Mouse (Mus musculus): ENCODE results near the gene Fam193a. TPM values are rescaled to one million over a fixed set of nuclear protein-coding genes. Genes with fewer than 3 reads are reported as not detected.
A peak's percentile ranks its signal among the peaks of the same experiment; 100 is the strongest.

Fam193a gene
- polyA plus RNA-seq, 1 experiment, result 17.1 TPM

DNA sequence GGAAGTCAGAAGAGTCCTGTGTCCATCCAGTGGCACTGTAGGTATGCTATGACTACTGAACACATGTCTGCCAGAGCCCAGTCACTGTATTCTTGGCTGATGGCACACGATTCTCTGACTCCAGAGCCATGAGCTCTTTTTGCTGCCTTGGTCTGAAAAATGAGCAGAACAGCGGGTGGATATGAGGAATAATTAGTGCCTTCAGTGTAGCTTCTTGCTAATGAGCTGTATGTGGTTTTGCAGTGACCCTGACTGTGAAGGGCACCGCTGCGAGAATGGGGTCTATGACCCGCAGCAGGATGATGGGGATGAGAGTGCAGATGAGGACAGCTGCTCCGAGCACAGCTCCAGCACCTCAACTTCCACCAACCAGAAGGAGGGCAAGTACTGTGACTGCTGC, 92.1 kb downstream of the Fam193a start:
- DNase-seq (ENCODE audit: low spot score), result no peak

DNA sequence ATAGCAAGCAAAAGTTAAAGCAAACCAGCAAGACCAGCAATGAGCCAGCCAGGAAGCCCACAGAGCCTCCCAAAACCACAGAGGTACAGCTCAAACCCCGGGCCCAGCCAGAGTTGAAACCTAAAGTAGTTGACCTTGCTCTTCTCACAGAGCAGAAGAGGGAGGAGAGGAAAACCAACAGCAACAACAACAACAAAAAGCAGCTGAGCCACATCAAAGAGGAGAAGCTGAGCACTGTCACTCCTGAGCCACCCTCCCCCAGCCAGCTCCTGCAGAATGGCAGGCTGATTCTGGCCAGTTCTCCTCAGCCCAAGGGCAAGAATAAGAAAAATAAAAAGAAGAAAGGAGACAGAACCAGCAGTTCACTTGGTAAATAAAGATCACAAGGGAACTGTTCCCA, 96.3 kb downstream of the Fam193a start:
- no peak for DNase-seq (ENCODE audit: low spot score)

DNA sequence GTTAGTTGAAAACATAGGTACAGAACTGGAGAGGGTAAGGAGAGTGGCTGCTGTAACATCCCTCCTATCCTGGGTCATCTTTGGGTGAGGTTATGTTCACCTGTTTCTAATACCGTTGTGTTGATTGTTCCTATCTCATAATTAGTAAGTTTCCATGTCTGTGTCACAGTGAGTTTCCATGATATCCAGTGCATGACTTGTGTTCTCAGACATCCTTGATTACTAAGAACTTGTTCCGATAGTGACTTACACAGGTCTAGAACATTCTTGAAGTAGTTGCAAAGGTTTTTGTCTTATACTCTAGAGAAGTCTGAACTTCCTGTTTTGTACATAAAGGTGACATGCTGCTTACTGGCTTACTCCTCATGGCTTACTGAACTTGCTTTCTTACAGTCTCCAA, 96.9 kb downstream of the Fam193a start:
- DNase-seq (ENCODE audit: low spot score), result no peak

DNA sequence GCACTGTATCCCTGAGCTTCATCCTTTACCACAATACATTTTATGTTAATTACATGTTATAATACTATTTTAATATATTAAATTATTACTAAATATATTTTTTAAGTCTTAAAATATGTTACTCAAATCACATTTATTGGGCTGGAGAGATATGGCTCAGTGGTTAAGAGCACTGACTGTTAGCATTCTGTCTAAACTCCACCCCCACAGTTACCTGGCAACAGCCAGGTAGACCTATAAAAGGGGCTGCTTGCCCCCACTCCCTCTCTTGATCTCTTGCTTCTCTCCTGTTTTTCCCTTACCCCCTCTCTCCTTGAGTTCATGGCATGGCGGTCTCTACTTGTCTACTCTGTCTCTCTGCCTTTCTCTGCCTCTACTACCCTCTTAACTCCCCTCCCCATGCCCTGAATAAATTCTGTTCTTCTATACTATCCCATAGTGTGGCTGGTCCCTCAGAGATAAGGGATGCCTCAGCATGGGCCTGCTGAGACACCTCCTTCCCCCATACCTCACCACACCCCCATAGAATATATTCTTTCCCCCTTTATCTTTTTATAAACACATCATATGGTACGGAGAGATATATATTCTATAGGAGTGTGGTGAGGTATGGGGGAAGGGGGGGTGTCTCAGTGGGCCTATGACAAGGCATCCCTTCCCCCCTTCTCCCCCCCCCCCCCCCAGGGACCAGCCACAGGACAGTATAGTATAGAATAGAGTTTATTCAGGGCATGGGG, 98.5 kb downstream of the Fam193a start:
- no peak for DNase-seq (ENCODE audit: low spot score)

- no peak for DNase-seq (ENCODE audit: low spot score)
Measured at GRCm38 (mm10) chr5:34480926-34481325, 111.2 kb downstream of the Fam193a start.

GRCm38 (mm10) chr5:34485731-34486130, 116.0 kb downstream of the Fam193a start:
- DNase-seq (ENCODE audit: low spot score), result no peak

GRCm38 (mm10) chr5:34487320-34488090, 117.8 kb downstream of the Fam193a start:
- no peak for DNase-seq (ENCODE audit: low spot score)

GRCm38 (mm10) chr5:34488741-34489417, 119.1 kb downstream of the Fam193a start:
- DNase-seq (ENCODE audit: low spot score), result no peak

- DNase-seq (ENCODE audit: low spot score), result no peak
Measured at GRCm38 (mm10) chr5:34489418-34489787, 119.7 kb downstream of the Fam193a start.

DNA sequence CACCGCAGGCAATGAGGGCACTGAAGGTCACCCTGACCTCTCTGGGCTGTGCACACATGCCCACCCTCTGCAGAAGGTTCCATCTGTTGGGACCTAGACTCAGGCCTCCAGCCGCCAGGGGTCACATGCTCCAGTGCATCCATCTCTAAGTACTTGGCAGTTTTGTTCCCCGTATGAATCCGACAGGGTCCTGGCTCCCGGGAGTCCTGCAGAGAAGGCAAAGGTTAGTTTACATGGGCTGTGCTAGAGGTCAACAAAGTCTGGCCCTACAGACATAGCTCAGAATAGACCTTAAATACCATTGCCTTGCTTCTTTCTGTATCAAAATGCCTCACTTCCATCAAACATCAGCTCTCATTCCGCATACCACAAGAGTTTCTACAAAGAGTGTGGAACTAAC, 127.0 kb downstream of the Fam193a start:
- DNase-seq (ENCODE audit: low spot score), result no peak

GRCm38 (mm10) chr5:34500886-34501285, 131.2 kb downstream of the Fam193a start:
- no peak for DNase-seq (ENCODE audit: low spot score)

GRCm38 (mm10) chr5:34501588-34501987, 131.9 kb downstream of the Fam193a start:
- no peak for DNase-seq (ENCODE audit: low spot score)

DNA sequence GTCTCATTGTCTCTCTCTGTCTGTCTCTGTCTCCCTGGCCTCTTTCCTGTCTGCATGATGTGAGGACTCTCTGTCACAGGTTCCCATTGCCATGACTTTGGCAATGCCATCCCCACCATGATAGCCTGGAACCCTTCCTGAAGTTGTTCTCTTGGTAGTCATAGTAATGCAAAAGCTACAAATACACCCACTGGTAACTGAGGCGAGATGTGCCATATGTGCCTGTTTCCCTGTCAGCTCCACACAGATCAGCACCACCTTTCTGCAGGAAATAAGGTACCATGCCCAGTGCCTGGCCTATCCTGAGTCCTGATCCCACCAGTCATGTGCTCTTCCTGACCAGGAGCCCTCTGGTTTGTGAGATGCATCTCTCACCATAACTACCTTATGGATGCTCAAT, 132.7 kb downstream of the Fam193a start:
- no peak for DNase-seq (ENCODE audit: low spot score)

DNA sequence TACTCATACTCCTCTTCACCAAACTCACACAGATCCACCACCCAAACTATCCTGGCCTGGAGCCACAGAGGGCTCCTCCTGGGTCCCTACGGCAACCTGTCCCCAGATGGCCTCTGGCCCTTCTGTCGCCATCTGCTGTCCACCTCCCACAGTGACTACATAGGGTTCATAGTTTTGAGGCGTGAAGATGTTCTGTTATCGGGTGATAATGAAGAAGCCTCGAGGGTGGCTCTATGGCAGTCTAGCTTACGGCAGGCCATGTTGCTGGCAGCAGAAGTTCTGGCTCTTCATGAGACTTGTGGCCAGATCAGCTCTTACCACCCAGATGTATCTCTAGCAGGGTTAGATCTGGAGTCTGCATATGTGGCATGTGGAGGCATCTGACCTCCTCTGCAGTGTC, 133.1 kb downstream of the Fam193a start:
- no peak for DNase-seq (ENCODE audit: low spot score)

DNA sequence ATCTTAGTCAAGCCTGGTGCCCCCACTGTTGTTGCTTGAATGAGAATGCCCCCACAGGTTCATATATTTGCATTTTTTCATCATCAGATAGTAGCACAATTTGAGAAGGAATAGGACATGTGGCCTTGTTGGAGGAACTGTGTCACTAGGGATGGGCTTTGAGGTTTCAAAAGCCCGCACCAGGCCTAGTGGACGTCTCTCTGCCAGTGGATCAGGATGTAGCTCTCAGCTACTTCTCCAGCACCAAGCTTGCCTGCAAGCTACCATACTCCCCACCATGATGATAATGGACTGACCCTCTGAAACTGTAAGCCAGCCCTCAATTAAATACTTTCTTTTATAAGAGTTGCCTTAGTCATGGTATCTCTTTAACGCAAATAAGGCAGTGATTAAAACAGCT, 142.8 kb downstream of the Fam193a start:
- DNase-seq (ENCODE audit: low spot score), result no peak

- peak; percentile 81 for DNase-seq (ENCODE audit: low spot score)
Measured at GRCm38 (mm10) chr5:34513466-34514217, 143.9 kb downstream of the Fam193a start, which contains the start of gene Tnip2. Gene Tnip2 (minus strand): TSS chr5:34513991.

DNA sequence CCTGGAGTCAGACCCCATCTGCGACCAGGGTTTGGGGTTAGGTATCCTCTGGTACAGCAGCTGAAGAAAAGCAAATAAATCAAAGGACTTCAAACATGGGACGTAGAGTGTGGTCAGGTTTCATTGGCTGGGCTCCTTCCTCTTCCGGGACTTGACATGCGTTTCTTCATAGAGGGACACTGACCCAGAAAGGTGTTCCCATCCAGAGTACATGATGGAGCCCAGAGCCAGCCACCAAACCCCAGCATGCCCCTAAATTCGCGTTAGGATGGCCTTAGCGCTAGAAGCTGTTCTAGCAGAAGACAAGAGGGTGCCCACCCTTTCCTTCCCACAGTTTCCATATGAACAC, 144.5 kb downstream of the Fam193a start:
- DNase-seq (ENCODE audit: low spot score), result no peak

GRCm38 (mm10) chr5:34515096-34515495, 145.4 kb downstream of the Fam193a start:
- no peak for DNase-seq (ENCODE audit: low spot score)

- peak; percentile 61 for DNase-seq (ENCODE audit: low spot score)
Measured at GRCm38 (mm10) chr5:34517913-34518312, 148.2 kb downstream of the Fam193a start.

DNA sequence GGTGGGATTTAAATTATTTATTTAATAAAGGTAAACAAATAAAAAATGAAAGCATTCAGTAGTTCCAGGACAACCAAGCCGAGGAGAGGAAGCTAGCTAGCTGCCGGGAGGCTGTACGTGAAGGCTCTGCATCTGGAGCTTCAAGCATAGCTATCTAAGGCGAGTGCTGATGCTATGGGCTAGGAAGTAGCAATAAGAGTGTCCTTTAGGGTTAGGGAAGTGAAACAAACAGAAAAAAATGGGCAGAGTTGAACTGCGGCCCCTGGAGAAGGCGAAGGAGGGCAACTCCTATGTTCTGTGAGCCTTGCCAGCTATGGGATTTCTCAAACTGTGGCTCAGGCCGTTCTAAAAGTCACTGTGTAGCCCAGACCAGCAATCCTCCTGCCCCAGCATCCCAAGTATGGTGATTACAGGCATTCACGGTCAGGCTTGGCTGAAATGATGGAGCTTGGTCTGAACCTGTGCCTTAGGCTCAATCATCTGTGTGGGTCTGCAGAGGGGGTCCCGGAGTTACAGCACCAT, 149.7 kb downstream of the Fam193a start:
- DNase-seq (ENCODE audit: low spot score), result no peak

GRCm38 (mm10) chr5:34520458-34521209, 150.9 kb downstream of the Fam193a start:
- no peak for DNase-seq (ENCODE audit: low spot score)

Measured in urinary bladder, adult 2 months (tissue).